Mouse (Mus musculus) mouse embryonic stem cell (cell line): ENCODE data around the gene Ubqln1.

Source experiments
- in situ Hi-C, 2 experiments: fragments of 300-500 bp; cut with MboI; formaldehyde crosslinking; loops; 1 replicate in 1 of 2; 3 replicates in 1 of 2; pipeline ENCODE4 v1.14.3; 2019 to 2020; ENCODE audit warnings: low sequenced_read_pairs in 2 of 2, low pct_unique_long_range_greater_than_20kb in 1 of 2, mixed read lengths in 1 of 2; ENCODE audit not compliant: unreplicated experiment in 1 of 2

Gene Ubqln1

DNA sequence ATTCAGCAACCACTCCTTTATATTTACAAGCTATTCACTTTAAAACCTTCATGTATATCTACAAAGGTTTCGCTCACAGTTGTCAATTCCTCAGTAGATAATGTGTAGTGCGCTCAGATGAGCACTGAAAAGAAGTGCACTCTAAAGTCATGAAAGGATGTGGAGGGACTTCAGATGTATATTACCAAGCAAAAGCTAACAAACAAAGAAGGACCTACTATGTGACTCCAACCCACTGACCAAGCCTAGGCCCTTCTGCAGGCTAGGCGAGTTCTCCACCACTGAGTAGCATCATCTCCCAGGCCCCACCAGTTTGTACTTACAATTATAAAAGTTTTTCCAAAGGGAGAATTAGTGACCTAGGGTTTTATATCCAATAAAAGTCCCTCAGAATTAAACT lies 11.3 kb downstream of the Ubqln1 start:
- in situ Hi-C loops: no loop called here

DNA sequence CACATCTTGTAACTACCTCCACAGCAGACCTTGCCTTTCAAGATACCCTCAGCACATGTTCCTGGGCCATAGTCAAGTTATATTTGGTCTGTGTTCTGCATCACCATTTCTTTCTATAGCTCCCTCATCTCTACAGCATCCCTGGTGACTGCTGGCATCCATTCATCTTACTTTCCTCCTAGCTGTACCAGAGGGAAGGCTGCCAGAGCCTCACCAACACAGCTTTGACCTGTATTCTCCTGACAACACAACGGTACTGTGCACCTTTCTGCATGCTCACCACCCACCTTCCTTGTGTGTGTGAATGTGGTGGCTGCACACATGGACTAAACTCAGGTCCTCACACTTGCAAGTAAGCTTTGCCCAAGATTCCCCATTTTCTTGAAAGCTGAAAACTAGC lies 12.6 kb downstream of the Ubqln1 start:
- in situ Hi-C loops: no loop called here

DNA sequence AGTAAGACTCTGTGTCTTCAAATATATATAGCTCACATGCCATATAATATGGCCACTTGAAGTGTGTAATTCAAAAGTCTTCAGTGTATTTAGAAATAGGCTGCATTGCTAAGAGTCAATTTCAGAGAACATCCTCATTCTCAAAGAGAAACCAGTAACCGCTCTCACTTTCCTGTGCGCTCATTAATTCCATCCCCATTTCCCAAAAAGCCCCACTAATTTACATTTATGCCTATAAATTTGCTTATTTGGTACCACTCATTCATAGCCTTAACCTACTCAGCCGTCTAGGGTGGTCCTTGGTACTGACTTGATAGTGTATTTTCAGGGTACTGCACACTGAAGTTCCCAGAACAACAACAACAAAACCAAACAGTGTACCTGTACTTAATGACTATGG lies 13.5 kb downstream of the Ubqln1 start:
- in situ Hi-C loops: no loop called here

DNA sequence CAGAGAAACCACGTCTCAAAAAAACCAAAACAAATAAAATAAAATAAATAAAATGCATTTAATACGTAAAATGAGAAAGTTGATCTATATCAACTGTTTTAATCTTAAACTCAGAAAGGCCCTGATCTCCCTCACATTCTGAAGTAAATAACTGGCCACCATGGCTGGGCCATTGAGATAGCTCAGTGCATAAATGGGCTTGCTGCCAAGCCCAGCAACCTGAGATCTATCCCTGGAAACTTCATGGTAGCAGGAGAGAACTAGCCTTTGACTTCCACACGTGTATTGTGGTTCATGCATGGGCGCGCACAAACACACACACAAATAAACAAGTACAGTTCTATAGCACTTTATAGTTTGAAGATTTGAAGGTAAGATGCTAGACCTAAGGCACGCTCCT lies 14.1 kb downstream of the Ubqln1 start:
- in situ Hi-C loops: no loop called here

DNA sequence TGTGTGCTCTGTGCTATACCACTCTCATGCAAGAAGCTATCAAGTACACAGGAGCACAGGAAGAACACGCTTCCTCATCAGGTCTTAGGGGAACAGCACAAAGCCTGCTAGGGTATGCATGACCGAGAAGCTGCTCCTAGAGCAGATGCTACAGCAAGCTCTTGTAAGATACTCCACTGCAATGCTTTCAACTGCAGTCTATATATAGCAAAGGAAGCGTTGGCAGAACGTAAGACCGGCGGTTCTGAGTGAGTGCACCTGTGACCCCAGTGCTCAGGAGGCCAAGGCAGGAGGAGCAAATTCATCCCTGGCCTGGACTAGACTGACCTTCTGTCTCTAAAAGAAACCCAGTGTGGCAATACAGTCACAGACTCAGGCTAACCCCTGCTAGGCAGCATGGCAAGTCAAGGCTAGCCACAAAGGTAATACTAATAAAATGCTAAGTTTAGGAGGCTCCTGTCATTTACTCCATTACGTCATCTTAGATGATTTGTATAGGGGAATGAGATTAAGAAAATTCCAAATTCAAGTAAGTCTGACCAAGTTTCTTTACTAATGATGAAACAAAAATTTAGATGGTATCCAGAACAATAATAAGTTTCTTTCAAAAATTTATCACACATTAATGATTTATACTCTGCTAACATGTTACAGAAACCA lies 17.3 kb downstream of the Ubqln1 start:
- in situ Hi-C loops: no loop called here

DNA sequence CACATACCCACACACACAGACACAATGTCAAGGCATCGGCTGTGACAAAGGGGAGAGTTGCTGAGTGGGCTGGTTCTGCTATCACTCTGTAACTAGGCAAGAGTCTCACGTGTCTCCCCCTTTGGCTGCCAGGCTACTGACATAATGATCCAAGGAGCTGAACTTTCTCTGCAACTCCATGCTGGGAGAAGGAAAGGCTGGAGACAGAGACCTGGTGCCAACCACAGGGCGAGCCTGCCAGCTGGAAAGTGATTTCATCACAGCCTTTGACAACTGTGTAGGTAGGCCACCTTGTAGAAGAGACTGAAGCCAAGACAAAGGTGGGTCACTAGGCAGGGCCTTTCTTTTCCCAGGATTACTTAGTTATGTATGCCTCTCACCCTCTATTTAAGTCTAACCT lies 18.2 kb downstream of the Ubqln1 start:
- in situ Hi-C loops: no loop called here

DNA sequence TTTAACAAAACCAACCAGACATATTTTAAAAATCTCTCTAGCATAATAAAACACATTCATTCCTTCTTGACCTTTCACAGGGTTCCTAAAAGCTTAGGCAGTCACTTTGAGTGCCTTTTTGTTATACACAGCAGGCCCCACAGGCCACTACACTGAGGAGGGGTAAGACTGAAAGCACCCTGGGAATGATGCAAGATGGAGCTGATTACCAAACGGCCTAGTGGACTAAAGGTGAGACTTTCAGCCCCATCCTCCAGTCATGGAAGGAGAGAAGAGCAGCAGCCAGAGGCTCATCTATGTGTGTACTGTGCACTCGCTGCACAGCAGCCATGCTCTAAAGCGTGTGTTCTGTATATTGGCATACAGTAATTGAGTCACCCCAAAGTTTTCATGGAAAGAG lies 20.5 kb downstream of the Ubqln1 start:
- in situ Hi-C loops: no loop called here

DNA sequence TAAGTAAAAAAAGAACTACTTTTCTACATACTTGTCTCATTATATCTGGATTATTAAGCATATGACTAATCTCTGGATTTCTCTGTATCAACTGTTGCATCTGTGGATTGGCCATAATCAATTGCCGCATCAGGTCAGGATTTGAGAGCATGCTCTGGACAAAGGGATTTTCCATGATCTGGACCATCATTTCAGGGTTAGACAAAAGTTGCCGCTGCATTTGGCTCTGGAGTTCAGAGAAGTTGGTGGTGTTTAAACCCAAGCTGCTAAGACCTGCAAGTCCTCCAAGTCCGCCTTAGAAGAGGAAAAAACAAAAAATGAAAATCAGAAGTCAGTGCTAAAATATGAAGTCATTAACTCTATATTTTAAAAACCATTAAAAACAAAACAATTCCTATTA lies 22.2 kb downstream of the Ubqln1 start:
- in situ Hi-C loops: no loop called here

DNA sequence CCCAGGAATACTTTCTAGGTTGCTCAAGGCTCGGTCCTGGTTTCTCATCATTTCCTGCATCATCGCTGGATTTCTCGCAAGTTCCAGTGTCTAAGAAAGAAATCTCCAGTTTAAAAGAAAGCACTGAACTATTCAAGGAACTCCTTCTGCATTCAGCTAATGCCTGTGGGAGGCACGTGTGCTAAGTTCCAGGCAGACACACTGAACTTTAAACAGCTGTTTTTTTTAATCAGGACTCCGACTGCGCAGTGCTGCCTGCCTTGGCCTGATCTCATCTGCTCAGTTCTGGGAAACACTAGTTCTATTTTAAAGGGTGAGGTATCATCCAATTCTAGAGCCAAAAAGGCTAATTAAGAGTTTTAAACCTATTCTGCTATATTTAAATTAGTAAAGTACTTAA lies 23.3 kb downstream of the Ubqln1 start:
- in situ Hi-C loops: no loop called here

DNA sequence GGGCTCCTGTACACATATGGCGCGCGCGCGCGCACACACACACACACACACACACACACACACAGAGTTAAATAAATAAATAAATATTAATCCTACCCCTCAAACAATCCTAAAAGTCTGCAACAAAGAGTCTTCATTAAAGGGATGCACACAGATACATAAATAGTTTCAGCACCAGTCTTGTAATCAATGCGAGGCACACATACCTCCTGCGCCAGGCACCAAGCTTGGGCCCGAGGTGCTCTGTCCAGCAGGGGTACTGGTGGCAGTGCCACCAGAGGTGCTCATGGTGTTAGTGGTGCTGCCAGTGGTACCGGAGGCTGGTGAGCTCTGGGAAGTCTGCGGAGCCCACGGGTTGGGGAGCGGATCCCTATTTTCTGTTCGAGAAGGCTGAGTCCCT lies 23.9 kb downstream of the Ubqln1 start:
- in situ Hi-C loops: no loop called here

DNA sequence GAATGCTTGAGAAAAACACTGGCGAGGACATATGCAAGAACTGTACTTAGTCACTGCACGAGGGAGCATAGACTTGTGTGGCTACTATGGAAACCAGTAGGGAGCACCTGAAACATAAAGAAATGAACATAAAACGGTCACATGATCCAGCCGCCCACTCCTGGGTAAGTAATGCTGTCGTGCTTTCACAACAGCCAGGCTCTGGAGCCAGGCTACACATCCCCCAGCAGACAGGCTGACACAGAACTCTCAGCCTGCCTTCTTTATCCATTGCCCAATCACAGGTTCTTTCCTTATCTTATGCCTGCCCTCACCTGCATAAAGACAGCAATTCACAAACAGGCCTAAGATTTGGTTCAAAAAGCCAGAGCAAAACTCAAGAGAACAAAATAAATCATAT lies 26.0 kb downstream of the Ubqln1 start:
- in situ Hi-C loops: no loop called here

DNA sequence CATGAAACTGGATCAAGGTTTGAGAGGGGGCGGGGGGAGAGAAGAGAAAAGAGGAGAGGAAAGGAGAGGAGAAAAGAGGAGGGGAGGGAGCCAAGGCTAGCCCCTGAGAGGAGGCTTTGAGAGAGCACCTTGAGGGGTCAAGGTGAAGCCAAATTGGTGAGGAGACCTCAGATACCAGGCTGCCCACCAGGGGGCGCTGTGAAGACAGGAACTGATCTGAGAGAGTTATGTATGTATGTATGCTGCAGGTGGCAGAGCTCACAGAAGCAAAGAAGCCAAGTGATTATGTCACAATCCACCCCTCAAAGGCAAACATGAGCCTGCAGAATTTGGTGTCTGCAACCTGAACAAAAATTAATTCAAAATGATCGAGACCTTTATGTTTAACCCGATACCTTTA lies 27.0 kb downstream of the Ubqln1 start:
- in situ Hi-C loops: no loop called here

DNA sequence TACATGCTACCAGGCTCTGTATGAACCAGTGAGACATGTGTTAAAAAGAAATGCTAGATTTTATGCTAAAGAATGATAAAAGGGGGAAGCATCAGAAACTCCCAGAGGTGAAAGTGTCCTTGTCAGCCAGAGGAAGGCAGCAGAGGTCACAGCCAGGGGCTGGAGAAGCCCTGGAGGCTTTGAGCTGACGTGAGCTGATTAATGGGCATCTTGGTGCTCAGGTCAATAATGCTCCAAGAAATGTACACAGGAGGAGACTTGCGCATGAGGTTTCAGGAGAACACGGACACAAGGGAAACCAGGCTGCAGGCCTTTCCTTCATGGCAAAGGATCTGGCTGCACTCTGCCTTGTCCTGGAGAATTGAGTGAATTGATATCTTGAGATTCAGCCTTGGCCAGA lies 27.7 kb downstream of the Ubqln1 start:
- in situ Hi-C loops: no loop called here

DNA sequence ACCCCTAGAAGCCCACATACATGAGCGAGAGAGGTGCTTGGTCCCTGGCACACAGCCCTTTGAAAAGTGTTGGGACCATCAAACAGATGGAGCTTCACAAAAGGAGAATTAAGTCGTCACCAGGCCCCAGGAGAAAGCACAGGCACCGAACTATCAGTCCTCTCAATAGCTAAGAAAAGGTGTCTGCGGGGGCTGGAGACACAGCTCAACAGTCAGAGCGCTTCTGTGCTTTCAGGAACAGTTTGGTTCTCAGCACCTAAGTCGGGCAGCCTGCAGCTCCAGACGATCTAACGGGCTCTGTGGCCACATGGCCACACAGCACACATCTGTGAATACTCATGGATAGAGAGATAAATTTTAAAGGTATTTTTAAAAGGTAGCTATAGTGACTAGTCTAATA lies 29.2 kb downstream of the Ubqln1 start:
- in situ Hi-C loops: no loop called here

DNA sequence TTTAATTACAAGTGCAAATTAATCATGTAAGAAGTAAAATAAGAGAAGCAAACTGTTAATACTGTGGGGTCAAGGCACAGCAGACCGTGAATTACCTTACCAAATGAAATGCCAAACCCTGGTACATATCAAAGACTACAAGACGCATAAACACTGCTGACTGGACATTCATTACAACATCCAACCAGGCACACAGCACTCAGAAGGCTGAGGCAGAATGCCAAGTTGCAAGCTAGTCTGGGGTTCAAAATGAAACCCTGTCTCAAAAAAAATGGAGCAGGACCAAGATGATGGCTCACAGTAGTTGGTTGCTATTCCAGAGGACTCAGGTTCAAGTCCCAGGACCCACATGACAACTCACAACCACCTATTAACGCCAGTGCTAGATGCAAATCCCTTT lies 31.3 kb downstream of the Ubqln1 start:
- in situ Hi-C loops: no loop called here

DNA sequence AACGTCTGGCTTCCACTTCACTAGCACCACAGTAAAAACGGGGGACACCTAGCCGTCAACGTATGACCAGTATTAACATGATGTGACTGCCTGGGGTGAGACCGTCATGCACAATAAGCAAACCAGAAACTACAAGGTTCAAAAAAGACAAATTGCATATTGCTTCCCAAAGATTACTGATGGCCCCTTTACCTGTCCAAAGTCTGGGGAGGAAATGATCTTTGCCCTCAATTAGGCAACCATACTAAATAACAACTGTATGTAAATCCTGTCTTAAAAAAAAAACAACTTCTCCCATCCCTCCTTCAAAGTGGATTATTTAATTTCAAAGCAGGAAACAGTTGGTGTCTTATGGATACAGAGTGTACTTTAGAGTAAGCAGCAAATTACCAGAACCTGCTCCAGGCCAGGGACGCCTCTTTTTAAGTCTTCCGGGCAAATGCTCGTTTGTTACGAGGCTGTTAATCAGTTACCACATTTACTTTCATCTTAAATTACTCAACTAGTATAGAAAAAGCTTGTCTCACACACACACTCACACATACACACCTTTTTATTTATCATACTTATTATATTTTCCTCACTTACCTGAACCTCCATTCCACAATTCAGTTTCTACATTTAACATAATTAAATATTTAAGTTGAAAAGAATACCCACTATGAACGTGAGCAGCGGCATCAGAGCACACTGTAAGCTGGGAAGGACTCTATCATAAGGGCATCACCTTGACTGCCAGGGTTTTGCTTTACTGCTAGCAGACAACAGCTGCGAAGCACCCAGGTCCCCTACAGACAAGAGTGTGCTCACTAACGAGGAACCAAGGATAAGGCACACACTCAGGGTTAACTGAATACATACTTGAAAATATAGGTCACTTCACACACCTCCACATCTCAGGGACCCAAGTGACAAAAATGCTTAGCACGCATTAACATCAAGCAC lies 33.6 kb downstream of the Ubqln1 start:
- in situ Hi-C loops: no loop called here

DNA sequence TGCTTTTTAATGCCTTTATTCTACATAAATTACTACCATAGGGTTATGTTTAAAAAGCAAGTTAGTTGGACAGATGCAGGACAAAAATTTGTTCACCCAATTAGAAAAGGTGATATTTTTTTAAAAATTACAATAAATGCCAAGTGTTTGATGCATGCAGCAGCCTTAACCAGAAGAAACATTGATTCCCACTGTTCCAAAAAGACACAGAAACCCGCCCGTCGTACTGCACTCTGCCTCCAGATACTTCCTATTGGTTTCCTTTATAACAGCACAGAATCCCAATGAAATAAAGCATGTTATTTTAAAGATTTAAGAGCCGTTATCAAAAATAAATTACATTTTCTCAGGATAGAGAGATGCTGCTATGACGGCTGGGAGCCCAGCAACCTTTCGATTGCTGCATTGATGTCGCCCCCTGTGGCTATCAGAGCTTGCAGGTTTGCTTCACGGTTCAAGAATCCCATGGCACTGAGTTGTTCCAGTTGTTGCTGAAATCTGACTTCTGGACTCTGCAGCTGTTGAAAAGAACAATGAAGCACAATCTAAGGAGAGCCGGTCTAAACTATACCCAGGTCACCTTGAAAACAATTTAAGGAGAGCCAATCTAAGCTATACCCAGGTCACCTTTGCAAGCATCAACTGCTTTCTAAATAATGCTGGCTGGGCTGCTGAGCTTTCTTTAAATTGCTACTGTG lies 37.8 kb downstream of the Ubqln1 start:
- in situ Hi-C loops: no loop called here

DNA sequence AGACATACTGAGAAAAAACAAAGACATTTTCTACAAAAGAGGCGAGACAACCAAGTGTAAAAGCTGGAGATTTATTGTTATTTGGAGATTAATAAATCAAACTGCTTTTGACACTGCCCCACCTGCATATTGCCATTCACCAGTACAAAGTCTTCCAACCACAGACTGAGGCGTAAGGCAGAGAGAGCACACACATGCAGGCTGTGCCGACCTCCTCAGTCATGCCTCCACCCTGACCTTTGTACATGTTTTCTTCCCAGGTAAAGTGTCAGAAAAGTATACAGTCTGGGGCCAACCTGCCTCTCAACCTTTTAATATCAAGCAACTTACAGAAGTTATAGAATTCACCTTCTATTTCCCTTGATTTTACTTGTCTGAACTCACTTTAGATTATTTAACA lies 39.3 kb downstream of the Ubqln1 start:
- in situ Hi-C loops: no loop called here

DNA sequence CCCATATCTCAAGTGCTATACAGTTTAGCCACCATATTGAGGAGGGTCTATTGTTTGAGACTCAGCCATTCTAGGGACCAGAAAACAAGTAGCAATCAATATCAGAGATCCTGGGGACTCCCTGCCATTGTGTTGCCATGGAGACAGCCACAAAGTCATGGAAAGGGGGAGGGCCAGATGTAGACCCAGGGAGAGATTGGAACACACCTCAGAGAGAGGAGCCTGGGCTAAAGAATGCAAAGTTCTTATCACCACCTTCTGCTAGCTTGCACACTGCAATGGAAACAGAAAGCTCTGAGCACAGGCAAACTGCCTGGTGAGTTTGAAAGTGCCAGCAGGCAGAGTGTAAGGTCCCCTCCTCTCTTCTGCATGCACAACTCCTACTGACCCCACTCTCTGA lies 47.3 kb downstream of the Ubqln1 start:
- in situ Hi-C loops: loop anchor here in 1 of 2 experiments (10.0 to 25.0 kb wide), 2 partner anchors 187 to 394 kb away; partner anchors contain the start of gene Kif27
